Mouse (Mus musculus): Measurements from ENCODE around the gene Guk1. TPM values are rescaled to one million over a fixed set of nuclear protein-coding genes. Genes with fewer than 3 reads are reported as not detected.

Guk1 gene
- polyA plus RNA-seq, 1 experiment from 2014 or later, result 142 TPM

DNA sequence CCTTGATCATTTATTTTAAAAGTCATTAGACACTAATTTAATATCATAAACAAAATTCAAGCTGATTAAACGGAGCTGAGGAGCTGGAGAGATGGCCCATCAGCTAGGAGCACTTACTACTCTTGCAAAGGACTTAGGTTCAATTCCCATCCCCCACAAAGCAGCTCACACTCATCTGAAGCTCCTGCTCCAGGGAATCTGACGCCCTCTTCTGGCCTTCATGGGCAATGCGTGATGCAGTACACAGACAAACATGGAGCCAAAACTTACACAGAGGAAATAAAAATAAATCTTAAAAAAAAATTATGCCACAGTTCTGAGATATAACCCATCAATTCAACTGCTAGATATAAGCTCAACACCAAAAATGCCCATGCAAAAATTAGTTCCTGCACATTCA, 40.3 kb downstream of the Guk1 start:
- Histone ChIP-seq H3K9me3 (ENCODE audit: control insufficient read depth, low read length) (no peaks in the 10 kb centered on the region), H3K36me3 (ENCODE audit: control insufficient read depth, insufficient read depth, low read length) (no peaks in the 10 kb centered on the region), H3K27me3 (replicated peaks; ENCODE audit: control insufficient read depth, insufficient read depth, low read length) (no peaks in the 10 kb centered on the region), H3K9ac (ENCODE audit: low read length) (no peak overlapping the region), H3K27ac (ENCODE audit: low read depth) (no peak overlapping the region), H3K4me2 (ENCODE audit: low read length) (no peak overlapping the region), H3K4me3 (ENCODE audit: low read depth, low read length) (no peak overlapping the region), H3K4me1 (replicated peaks; ENCODE audit: control insufficient read depth, insufficient read depth, low read length) (no peaks in the 10 kb centered on the region)
- no peak for ATAC-seq (replicated peaks; ENCODE audit: low FRiP score, low TSS enrichment, low read depth)
- 32% methylated on average over 3 of the region's 3 CpGs for WGBS
- no peak for DNase-seq (ENCODE audit: low spot score)

DNA sequence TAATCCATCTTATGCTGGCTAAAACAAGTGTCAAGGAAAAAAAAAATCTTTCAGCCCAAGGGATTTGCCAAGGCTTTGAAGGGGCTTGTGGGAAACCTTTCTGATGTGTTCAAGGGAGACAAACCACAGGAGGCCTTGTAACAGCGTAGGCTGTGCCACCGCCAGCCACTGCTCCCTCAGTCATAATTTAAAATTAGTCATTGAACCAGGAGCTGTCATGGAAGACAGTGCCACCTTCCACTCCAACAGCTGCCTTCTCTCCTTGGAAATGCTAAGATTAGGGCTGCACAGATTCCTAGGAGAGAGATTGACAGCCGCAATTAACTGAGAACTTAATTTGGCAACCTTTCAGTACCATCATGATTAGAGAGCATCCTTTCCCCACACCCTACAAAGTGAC, 42.7 kb downstream of the Guk1 start:
- WGBS, result 48% methylated on average over 3 of the region's 3 CpGs
- no peak overlapping the region for H3K27ac ChIP-seq (ENCODE audit: low read depth)
- H3K9ac ChIP-seq (ENCODE audit: low read length), result no peak overlapping the region
- H3K9me3 ChIP-seq (ENCODE audit: control insufficient read depth, low read length), result no peaks in the 10 kb centered on the region
- H3K36me3 ChIP-seq (ENCODE audit: control insufficient read depth, insufficient read depth, low read length), result no peaks in the 10 kb centered on the region
- H3K4me2 ChIP-seq (ENCODE audit: low read length), result no peak overlapping the region
- no peak for DNase-seq (ENCODE audit: low spot score)
- H3K27me3 ChIP-seq (replicated peaks; ENCODE audit: control insufficient read depth, insufficient read depth, low read length), result no peaks in the 10 kb centered on the region
- no peak overlapping the region for H3K4me3 ChIP-seq (ENCODE audit: low read depth, low read length)
- H3K4me1 ChIP-seq (replicated peaks; ENCODE audit: control insufficient read depth, insufficient read depth, low read length), result no peaks in the 10 kb centered on the region
- no peak for ATAC-seq (replicated peaks; ENCODE audit: low FRiP score, low TSS enrichment, low read depth)

DNA sequence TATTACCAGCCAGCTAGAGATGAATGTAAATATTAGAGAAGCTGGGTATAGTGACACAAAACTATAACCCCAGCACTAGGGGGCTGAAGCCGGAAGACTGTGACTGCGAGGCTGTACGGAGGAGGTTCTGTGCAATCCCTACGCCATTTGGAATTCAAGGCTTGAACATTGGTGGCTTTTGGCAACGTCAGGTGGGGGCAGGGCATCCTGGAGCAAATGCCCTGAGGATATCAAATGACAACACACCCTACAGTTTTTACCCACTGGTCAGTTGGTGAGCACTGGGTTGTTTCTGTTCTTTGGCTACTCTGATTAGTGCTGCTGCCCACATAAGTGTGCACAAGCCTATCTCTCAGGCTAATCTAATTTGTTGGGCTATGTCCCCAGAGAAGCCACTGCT, 49.0 kb downstream of the Guk1 start:
- no peaks in the 10 kb centered on the region for H3K36me3 ChIP-seq (ENCODE audit: control insufficient read depth, insufficient read depth, low read length)
- no peak overlapping the region for H3K4me3 ChIP-seq (ENCODE audit: low read depth, low read length)
- no peak overlapping the region for H3K4me2 ChIP-seq (ENCODE audit: low read length)
- no peak overlapping the region for H3K27ac ChIP-seq (ENCODE audit: low read depth)
- DNase-seq (ENCODE audit: low spot score), result no peak
- H3K9ac ChIP-seq (ENCODE audit: low read length), result no peak overlapping the region
- no peak for ATAC-seq (replicated peaks; ENCODE audit: low FRiP score, low TSS enrichment, low read depth)
- no peaks in the 10 kb centered on the region for H3K4me1 ChIP-seq (replicated peaks; ENCODE audit: control insufficient read depth, insufficient read depth, low read length)
- H3K9me3 ChIP-seq (ENCODE audit: control insufficient read depth, low read length), result no peaks in the 10 kb centered on the region
- WGBS, result 74% methylated on average over 5 of the region's 5 CpGs
- no peaks in the 10 kb centered on the region; the same call in 1 of the 2 replicates for H3K27me3 ChIP-seq (replicated peaks; ENCODE audit: control insufficient read depth, insufficient read depth, low read length)

DNA sequence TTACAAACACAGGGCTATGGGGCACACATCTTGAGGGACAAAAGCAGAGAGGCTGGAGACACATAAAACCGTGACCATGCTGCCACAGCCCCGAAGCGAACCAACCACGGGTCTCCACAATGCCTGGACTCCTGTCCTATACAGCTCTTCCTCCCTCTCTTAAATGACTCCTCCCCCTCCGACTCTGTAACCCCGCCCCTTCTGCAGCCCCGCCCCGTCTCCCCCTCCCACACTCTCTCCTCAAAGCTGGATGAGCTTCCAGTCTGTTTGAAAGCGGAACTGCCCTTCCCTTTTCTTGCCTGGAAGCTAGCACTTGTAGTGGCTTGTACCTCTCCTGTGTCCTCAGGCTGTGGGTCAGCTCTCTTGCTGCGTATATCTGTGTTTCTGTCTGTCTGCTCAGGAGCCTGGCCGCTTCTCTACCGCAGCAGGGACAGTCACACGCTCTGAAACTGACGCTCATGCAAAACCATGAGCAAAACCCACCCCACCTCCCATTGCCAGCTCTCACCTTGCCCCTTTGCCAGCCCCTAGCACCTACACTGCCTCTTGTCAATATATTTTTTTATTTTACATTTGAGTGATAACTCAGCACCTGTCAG, 50.1 kb downstream of the Guk1 start:
- no peaks in the 10 kb centered on the region for H3K36me3 ChIP-seq (ENCODE audit: control insufficient read depth, insufficient read depth, low read length)
- WGBS, result 6% methylated on average over 14 of the region's 14 CpGs
- H3K9ac ChIP-seq (ENCODE audit: low read length), result no peak overlapping the region

DNA sequence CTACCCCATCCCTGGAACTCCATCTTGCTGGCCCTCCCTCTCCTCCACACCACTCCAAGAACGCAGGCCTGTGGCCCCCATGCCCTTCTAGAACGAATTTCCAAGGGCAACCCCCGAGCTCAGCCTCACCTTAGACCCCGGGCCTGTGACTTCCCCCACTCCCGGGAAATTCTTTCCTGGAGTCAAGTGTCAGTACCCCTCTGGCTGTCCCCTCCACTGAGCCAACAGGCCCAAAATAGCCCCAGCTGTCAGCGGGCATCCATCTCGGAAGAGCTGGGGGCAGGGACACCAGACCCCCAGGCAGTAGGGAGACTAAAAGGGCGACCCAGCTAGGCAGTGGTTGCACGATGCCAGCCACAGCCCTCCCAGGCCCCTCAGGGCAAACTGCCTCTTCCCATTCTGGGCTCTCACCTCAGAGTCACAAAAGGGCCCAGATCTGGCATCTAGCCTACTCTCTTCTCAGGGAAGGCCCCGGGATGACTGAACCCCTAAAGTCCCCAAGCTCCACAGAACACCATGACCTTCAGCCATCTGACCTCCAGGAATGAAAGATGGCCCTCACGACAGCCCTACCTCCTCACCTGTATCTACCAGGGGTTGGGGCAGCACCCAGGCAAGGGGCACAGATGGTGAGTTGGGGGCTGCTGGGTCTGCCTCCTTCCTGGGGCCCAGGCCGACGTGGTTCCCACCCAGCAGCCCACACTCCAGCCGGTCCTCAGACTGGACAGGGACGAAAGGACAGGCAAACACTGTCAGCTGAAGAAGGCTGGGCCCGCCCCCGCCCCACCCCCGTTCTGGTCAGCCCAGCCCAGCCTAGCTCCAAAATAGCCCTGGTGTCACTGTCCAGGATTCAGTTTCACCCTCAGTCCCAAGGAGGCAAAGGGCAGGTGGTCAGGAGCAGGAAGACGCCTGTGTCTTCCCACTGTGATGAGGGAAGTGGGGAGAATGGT, 53.2 kb downstream of the Guk1 start:
- no peak for DNase-seq (ENCODE audit: low spot score)
- Histone ChIP-seq H3K4me1 (replicated peaks; ENCODE audit: control insufficient read depth, insufficient read depth, low read length) (no peaks in the 10 kb centered on the region; the same call in 1 of the 2 replicates), H3K27me3 (replicated peaks; ENCODE audit: control insufficient read depth, insufficient read depth, low read length) (peaks cover 40% of the 10 kb centered on the region), H3K36me3 (ENCODE audit: control insufficient read depth, insufficient read depth, low read length) (no peaks in the 10 kb centered on the region), H3K9me3 (ENCODE audit: control insufficient read depth, low read length) (no peaks in the 10 kb centered on the region), H3K4me2 (ENCODE audit: low read length) (no peak overlapping the region), H3K9ac (ENCODE audit: low read length) (no peak overlapping the region), H3K4me3 (ENCODE audit: low read depth, low read length) (no peak overlapping the region), H3K27ac (ENCODE audit: low read depth) (no peak overlapping the region)
- WGBS, result 64% methylated on average over 19 of the region's 19 CpGs
- ATAC-seq (replicated peaks; ENCODE audit: low FRiP score, low TSS enrichment, low read depth), result no peak

More for the DNA sequence above, 50.1 kb downstream of the Guk1 start:
- no peaks in the 10 kb centered on the region for H3K4me1 ChIP-seq (replicated peaks; ENCODE audit: control insufficient read depth, insufficient read depth, low read length)
- DNase-seq (ENCODE audit: low spot score) (peak; percentile 64), ATAC-seq (replicated peaks; ENCODE audit: low FRiP score, low TSS enrichment, low read depth) (no peak)
- no peaks in the 10 kb centered on the region for H3K9me3 ChIP-seq (ENCODE audit: control insufficient read depth, low read length)
- no peak overlapping the region for H3K27ac ChIP-seq (ENCODE audit: low read depth)
- no peak overlapping the region for H3K4me3 ChIP-seq (ENCODE audit: low read depth, low read length)
- peak overlapping the region; percentile 40 for H3K4me2 ChIP-seq (ENCODE audit: low read length)
- peaks cover 10% of the 10 kb centered on the region for H3K27me3 ChIP-seq (replicated peaks; ENCODE audit: control insufficient read depth, insufficient read depth, low read length)

DNA sequence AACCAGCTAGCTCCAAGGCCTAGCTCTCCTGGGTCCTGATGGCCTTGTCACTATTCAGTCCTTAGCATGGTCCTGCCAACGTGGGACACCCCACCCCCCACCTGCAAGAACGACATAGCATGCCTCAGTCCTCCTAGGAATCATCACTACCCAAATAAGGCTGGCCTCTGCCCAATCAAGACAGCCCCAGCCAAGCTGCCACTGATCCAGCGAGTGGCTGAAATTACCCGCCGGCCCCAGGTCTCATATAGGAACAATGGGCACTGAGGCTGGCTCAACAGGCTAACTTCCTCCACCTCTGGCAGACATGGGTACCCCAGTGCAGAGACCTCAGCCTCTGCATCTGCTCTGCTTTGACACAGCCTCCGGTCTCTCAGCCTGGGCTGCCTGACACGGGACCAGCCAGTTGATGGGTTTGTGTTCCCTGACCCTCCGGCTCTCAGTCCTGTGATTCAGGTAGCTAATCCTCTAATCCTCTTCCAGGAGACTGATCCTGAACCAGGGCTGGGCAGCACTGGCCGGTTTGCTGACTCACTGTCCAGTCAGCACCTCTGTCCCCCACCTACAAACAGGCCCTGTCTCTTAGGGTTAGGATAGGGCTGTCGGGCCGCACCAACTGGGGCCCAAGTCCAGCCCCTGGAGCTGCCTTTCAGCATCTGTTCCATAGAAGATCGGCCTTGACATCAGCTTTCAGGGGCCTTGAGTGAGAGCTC, 54.9 kb downstream of the Guk1 start:
- Histone ChIP-seq H3K27me3 (replicated peaks; ENCODE audit: control insufficient read depth, insufficient read depth, low read length) (peaks cover 53% of the 10 kb centered on the region), H3K4me1 (replicated peaks; ENCODE audit: control insufficient read depth, insufficient read depth, low read length) (no peaks in the 10 kb centered on the region; the same call in 1 of the 2 replicates)
- no peak for ATAC-seq (replicated peaks; ENCODE audit: low FRiP score, low TSS enrichment, low read depth)

DNA sequence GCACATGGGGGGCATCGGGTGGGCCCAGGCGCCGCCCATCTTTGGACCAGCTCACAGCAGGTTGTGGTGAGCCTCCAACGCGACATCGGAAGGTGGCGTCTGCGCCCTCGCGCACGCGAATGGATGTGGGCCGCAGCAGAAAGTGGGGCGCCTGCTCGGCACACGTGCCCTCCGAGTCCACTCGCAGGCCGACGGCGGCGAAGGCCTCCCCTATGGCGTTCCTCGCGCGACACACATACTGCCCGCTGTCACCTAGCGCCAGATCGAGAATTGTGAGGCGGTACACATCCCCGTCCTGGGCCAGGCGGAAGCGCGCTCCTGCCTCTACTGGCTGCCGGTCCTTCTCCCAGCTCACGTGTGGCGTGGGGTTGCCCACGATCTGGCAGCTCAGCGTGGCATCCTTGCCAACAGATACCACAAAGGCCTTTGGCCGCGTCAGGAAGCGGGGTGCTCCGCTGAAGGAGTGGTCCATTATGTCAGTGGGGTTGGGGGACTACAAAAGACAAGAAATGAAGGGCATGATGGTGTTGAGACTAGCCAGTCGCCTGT, 56.0 kb downstream of the Guk1 start, which contains the start of gene Obscn:
Gene Obscn (minus strand): TSS at position 499 of the 549 bp plus-strand sequence.
- WGBS, result 13% methylated on average over 44 of the region's 44 CpGs
- DNase-seq (ENCODE audit: low spot score), result no peak
- H3K27me3 ChIP-seq (replicated peaks; ENCODE audit: control insufficient read depth, insufficient read depth, low read length), result peaks cover 57% of the 10 kb centered on the region

More for the DNA sequence above, 54.9 kb downstream of the Guk1 start:
- Histone ChIP-seq H3K9ac (ENCODE audit: low read length) (no peak overlapping the region), H3K9me3 (ENCODE audit: control insufficient read depth, low read length) (no peaks in the 10 kb centered on the region), H3K27ac (ENCODE audit: low read depth) (no peak overlapping the region), H3K4me2 (ENCODE audit: low read length) (no peak overlapping the region), H3K36me3 (ENCODE audit: control insufficient read depth, insufficient read depth, low read length) (no peaks in the 10 kb centered on the region), H3K4me3 (ENCODE audit: low read depth, low read length) (no peak overlapping the region)
- WGBS, result 72% methylated on average over 12 of the region's 12 CpGs
- DNase-seq (ENCODE audit: low spot score), result no peak

More for the DNA sequence above, 56.0 kb downstream of the Guk1 start, which contains the start of gene Obscn:
- no peak for ATAC-seq (replicated peaks; ENCODE audit: low FRiP score, low TSS enrichment, low read depth)
- H3K9me3 ChIP-seq (ENCODE audit: control insufficient read depth, low read length), result no peaks in the 10 kb centered on the region
- H3K36me3 ChIP-seq (ENCODE audit: control insufficient read depth, insufficient read depth, low read length), result no peaks in the 10 kb centered on the region
- no peak within 1 kb of the TSS for H3K27ac ChIP-seq (ENCODE audit: low read depth)
- no peak within 1 kb of the TSS for H3K9ac ChIP-seq (ENCODE audit: low read length)
- H3K4me2 ChIP-seq (ENCODE audit: low read length), result peak within 1 kb of the TSS; percentile 40
- H3K4me1 ChIP-seq (replicated peaks; ENCODE audit: control insufficient read depth, insufficient read depth, low read length), result no peaks in the 10 kb centered on the region; the same call in 1 of the 2 replicates
- peak within 1 kb of the TSS; percentile 17; the same call in 1 of the 2 replicates for H3K4me3 ChIP-seq (ENCODE audit: low read depth, low read length)

All from intestine, embryonic 14.5 days (tissue).